Mouse (Mus musculus): ENCODE results near the gene Odc1. TPM values are rescaled to one million over a fixed set of nuclear protein-coding genes. Genes with fewer than 3 reads are reported as not detected.

Odc1 gene
- total RNA-seq (2014; fragmentation: Nextera tagmentation) = 360 and 383 TPM in 2 replicates
- 607 and 788 TPM in 2 replicates for total RNA-seq (2017)

GRCm38 (mm10) chr12:17544209-17545106, at the start of gene Odc1:
TSS of gene Odc1 (plus strand) at chr12:17544794.
- ATAC-seq (replicated peaks; ENCODE audit: low FRiP score, low TSS enrichment, poor library complexity, severe bottlenecking) = peak; percentile 85

GRCm38 (mm10) chr12:17494809-17495208, 49.8 kb upstream of the Odc1 start:
- no peak for ATAC-seq (replicated peaks; ENCODE audit: low FRiP score, low TSS enrichment, poor library complexity, severe bottlenecking)

- 0 out of 2 replicates have a peak, but pooled peaks have one; percentile 34 for ATAC-seq (replicated peaks; ENCODE audit: low FRiP score, low TSS enrichment, poor library complexity, severe bottlenecking)
These were observed 48.6 kb upstream of the Odc1 start for GRCm38 (mm10) chr12:17495858-17496451.

GRCm38 (mm10) chr12:17505620-17506074, 38.9 kb upstream of the Odc1 start:
- ATAC-seq (replicated peaks; ENCODE audit: low FRiP score, low TSS enrichment, poor library complexity, severe bottlenecking) = no peak

- peak; percentile 98 for ATAC-seq (replicated peaks; ENCODE audit: low FRiP score, low TSS enrichment, poor library complexity, severe bottlenecking)
These were observed 38.2 kb upstream of the Odc1 start for GRCm38 (mm10) chr12:17506117-17506993.

GRCm38 (mm10) chr12:17506994-17507542, 37.5 kb upstream of the Odc1 start:
- ATAC-seq (replicated peaks; ENCODE audit: low FRiP score, low TSS enrichment, poor library complexity, severe bottlenecking) = no peak

GRCm38 (mm10) chr12:17509310-17509709, 35.3 kb upstream of the Odc1 start:
- ATAC-seq (replicated peaks; ENCODE audit: low FRiP score, low TSS enrichment, poor library complexity, severe bottlenecking) = no peak

GRCm38 (mm10) chr12:17510158-17510557, 34.4 kb upstream of the Odc1 start:
- ATAC-seq (replicated peaks; ENCODE audit: low FRiP score, low TSS enrichment, poor library complexity, severe bottlenecking) = no peak

GRCm38 (mm10) chr12:17511019-17511418, 33.6 kb upstream of the Odc1 start:
- ATAC-seq (replicated peaks; ENCODE audit: low FRiP score, low TSS enrichment, poor library complexity, severe bottlenecking) = no peak

GRCm38 (mm10) chr12:17529180-17529579, 15.4 kb upstream of the Odc1 start:
- ATAC-seq (replicated peaks; ENCODE audit: low FRiP score, low TSS enrichment, poor library complexity, severe bottlenecking) = no peak

GRCm38 (mm10) chr12:17529726-17530125, 14.9 kb upstream of the Odc1 start:
- peak; percentile 40 for ATAC-seq (replicated peaks; ENCODE audit: low FRiP score, low TSS enrichment, poor library complexity, severe bottlenecking)

- no peak for ATAC-seq (replicated peaks; ENCODE audit: low FRiP score, low TSS enrichment, poor library complexity, severe bottlenecking)
These were observed 13.8 kb upstream of the Odc1 start for GRCm38 (mm10) chr12:17530825-17531224.

- ATAC-seq (replicated peaks; ENCODE audit: low FRiP score, low TSS enrichment, poor library complexity, severe bottlenecking) = no peak
These were observed 8.4 kb upstream of the Odc1 start for GRCm38 (mm10) chr12:17536222-17536621.

- ATAC-seq (replicated peaks; ENCODE audit: low FRiP score, low TSS enrichment, poor library complexity, severe bottlenecking) = no peak
These were observed 7.4 kb upstream of the Odc1 start for GRCm38 (mm10) chr12:17537147-17537546.

- ATAC-seq (replicated peaks; ENCODE audit: low FRiP score, low TSS enrichment, poor library complexity, severe bottlenecking) = peak; percentile 90
These were observed 6.5 kb upstream of the Odc1 start for GRCm38 (mm10) chr12:17538087-17538486.

GRCm38 (mm10) chr12:17539041-17539440, 5.6 kb upstream of the Odc1 start:
- ATAC-seq (replicated peaks; ENCODE audit: low FRiP score, low TSS enrichment, poor library complexity, severe bottlenecking) = peak; percentile 49

GRCm38 (mm10) chr12:17540040-17540552, 4.5 kb upstream of the Odc1 start:
- no peak for ATAC-seq (replicated peaks; ENCODE audit: low FRiP score, low TSS enrichment, poor library complexity, severe bottlenecking)

GRCm38 (mm10) chr12:17545107-17545571, 545 bp downstream of the Odc1 start:
- peak; percentile 24 for ATAC-seq (replicated peaks; ENCODE audit: low FRiP score, low TSS enrichment, poor library complexity, severe bottlenecking)

- no peak for ATAC-seq (replicated peaks; ENCODE audit: low FRiP score, low TSS enrichment, poor library complexity, severe bottlenecking)
These were observed 1.3 kb downstream of the Odc1 start for GRCm38 (mm10) chr12:17545884-17546283.

Data from megakaryocyte-erythroid progenitor cell, adult 5-6 weeks (primary cell).